Mouse (Mus musculus) brain, embryonic 14.5 days (tissue): Measurements from ENCODE around the gene Tgoln1.

Source experiments
- CTCF ChIP-seq: fragments of 200-500 bp; IDR thresholded peaks from 2 replicates; pipeline ENCODE4 v1.5.1; 2012; ENCODE audit warnings: inconsistent platforms, mild to moderate bottlenecking, moderate library complexity, borderline replicate concordance; ENCODE audit not compliant: insufficient read depth, insufficient read length; ENCODE audit errors: extremely low read depth
- POLR2A ChIP-seq: fragments of 200-500 bp; IDR thresholded peaks from 2 replicates; pipeline ENCODE4 v1.6.1; 2012; ENCODE audit warnings: mild to moderate bottlenecking, inconsistent platforms, borderline replicate concordance; ENCODE audit not compliant: poor library complexity, insufficient read depth, insufficient read length, severe bottlenecking; ENCODE audit errors: extremely low read depth

- no peak for TF ChIP-seq CTCF
- no peak for TF ChIP-seq POLR2A
Measured at GRCm38 (mm10) chr6:72607676-72608075, 9.1 kb downstream of the Tgoln1 start.
